Mouse (Mus musculus) thymus, postnatal 14 days (tissue): ENCODE results near the gene Mgat5b.
A peak's percentile ranks its signal among the peaks of the same experiment; 100 is the strongest.
"Not testable (repeated sequence)": the region's sequence is repeated elsewhere in the genome, so short reads cannot be mapped to it uniquely, and the experiment has no call there.

Source experiments
- DNase-seq: peaks from one replicate; pipeline ENCODE4 v3.0.0; 2021

Gene Mgat5b

DNA sequence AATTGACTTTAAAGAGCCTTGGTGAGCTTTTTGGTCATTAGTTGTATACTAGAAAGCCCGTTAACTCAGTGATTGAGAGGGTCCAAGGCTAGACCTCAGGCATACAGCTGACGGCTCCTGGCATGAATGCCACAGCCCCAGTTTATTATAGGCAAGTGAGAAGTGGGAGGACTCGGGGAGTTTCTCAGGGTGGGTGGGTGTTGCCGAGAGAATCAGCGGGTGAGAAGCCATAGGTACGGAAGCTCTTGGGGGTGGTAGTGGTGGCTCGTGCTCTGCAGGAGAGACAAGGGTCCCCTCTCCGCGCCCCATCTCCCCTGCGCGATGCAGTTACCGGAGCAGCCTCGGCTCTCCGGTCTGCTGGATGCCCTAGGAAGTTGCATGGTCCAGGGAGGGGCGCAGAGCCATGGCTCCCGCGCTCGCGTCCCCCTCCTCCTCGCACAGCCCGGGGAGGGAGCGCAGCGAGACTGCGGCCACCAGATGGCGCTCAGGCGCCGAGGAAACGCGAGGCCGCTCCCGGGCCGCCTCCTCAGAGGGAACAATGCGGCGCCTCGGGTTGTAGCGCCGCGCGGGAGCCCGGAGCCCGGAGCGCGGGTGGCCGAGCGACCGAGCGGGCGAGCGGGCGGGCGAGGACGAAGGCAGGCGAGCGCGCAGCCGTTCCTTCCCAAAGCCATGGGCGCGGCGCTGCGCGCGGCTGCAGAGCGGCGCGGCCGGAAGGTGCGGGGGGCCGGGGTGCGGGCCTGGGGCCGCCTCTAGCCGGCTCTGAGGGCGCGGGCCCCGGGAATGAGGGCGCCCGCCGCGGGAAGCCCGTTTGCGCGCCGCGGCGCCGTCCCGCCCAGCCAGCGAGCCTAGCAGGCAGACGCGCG lies at the start of gene Mgat5b:
Gene Mgat5b, plus strand, starts transcription at position 541 of the 863 bp plus-strand sequence.
- DNase-seq = peak; percentile 90

DNA sequence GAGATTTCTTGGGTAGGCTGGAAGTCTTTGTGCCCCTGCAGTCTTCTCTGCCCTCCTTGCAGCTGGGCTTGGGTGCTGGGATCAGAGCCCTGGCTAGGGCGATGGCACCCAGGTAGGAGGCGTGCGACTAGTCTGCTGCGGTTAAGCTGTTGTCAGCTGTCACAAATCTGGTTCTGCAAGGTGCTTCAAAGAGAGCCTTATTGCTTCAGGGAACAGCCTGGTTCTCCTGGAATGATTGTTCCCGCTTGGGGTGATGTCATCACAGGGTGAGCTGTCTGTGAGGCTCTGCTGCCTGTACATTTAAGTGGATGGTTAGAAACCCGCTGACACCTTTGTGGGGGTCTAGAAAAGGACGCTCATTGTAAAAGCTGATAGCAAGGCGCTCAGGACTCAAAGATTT lies 49.4 kb upstream of the Mgat5b start:
- no peak for DNase-seq

DNA sequence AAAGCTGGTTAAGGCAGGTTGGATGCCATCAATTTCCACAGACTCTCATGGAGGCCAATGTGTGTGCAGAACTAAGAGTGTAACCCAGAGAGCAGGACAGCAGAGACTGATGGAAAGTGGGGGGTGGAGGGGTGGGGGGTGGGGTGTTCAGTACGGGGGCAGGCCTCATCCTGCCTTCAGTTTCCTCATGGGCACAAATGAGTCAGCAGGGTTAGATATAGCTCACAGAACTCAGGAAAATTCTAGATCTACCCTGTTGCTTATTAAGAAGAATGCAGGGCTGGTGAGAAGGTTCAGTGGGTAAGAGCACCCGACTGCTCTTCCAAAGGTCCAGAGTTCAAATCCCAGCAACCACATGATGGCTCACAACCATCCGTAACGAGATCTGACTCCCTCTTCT lies 49.0 kb upstream of the Mgat5b start:
- no peak for DNase-seq

DNA sequence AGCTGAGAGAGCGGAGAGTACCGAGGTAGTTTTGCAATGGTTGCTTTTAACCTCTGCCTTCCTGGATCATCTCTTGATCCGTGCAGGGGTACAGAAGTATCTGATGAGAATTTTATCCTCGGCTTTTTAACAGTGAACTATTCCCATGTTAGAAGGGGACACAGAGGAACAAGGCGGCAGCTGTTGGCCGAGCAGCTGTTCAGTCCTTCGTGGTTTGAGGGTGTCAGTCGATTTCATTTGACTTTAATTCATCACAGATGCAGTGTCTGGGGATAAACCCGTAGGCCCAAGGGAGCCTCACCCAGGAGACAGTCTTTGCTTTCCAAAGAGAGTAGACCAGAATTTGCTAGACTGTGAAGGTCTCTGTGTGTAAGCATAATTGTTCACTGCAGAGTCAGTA lies 47.1 kb upstream of the Mgat5b start:
- DNase-seq = no peak

DNA sequence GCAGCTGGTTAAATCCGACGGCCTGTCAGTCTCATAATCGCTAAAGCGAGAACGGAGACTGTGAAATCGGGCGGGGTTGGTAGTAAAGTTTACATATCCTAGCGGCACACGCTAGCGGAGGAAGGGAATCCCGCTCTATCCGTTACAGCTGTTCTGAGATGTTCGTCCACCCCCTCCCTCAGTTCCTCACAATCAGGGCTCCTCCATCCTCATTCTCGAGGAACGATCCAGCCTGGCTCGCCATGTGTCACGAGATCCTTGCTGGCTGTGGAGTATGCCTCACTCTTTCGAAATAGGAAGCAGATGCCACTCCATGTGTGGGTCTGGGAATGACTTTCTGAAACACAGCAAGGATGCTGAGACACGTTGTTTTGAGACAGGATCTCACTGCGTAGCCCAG lies 44.7 kb upstream of the Mgat5b start:
- DNase-seq = no peak

DNA sequence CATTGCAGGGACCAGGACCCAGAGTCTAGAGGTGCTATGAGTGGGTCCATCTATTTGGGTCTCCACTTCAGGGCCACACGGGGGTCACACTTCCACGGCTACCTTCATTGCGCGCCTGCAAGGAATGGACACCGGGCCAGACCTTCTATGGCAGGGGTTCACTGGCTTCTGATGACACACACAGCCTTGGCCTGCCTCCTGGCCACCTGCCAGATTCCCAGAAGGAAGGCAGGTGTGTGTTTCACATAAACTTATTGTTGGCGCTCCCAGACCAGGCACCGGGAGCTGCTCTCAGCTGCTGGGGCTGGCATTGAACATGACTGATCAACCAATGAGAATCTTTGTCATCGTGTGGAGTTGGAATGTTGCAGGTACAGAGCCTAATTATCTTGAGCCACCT lies 40.2 kb upstream of the Mgat5b start:
- no peak for DNase-seq

DNA sequence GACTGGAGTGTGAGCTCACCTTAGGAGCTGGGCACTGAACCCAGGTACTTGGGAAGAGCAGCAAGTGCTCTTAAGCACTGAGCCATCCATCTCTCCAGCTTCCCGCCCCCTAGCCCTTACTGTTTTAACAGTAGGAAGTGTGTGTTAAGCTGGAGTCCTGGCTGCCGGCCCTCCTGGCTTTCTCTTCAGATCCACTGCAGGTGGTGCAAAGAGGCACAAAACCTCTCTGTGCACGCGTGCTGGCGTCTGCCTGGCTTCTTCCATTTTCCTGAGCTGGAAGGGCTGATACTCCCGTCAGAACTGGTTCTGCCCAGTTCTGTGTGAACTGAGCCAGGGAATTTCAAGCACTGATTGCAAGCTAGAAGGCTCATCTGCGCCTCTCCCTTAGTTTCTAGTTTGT lies 37.8 kb upstream of the Mgat5b start:
- no peak for DNase-seq

DNA sequence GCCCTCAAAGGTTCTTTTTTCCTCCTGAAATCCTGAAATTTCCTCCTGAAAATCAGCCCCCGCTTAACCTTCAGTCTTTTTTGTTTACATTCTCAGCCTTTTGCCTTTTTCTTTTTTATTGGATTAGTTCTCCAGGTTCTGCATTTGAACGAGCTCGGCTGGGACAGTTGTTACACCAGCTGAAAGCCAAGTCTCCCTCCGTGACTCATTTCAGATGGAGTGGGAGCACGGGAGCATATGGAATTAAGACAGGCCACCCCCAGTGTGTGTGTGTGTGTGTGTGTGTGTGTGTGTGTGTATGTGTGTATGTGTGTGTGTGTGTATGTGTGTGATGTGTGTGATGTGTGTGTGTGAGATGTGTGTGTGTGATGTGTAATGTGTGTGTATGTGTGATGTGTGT lies 37.2 kb upstream of the Mgat5b start:
- no peak for DNase-seq

DNA sequence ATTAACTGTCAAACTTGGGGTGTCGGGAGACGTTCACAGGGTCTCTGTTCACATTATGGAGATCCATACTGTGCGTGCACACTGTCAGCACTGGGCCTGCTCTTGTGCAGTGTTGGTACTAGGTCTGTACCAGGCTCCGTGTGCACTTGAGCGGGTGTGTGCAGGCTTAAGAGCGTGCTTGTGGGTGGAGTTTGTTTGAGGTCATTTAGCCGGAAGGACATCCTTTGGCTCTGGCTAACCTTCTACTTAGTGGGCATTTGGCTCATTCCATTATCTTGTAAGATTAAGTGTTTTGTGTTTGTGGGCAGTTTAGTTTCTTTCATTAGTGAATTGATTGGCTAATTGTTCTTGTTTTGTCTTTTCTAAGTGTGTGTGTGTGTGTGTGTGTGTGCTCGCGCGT lies 36.2 kb upstream of the Mgat5b start:
- DNase-seq = no peak

DNA sequence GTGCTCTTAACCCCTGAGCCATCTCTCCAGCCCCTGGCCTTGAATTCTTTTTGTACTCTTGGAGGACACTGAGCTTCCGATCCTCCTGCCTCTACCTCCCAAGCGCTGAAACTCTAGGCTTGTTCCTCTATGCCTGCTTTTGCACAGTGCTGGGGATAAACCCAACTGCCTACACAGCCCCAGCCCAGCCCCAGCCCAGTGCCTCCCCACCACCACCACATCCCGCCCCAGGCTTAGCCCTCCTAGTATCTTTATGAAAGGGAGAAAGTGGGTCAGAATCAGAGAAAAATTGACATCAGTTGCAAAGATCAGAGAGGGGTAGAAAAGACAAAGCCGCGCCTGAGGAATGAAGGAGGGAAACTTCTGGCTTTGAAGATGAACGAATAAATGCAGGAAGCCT lies 34.6 kb upstream of the Mgat5b start:
- peak; percentile 53 for DNase-seq

DNA sequence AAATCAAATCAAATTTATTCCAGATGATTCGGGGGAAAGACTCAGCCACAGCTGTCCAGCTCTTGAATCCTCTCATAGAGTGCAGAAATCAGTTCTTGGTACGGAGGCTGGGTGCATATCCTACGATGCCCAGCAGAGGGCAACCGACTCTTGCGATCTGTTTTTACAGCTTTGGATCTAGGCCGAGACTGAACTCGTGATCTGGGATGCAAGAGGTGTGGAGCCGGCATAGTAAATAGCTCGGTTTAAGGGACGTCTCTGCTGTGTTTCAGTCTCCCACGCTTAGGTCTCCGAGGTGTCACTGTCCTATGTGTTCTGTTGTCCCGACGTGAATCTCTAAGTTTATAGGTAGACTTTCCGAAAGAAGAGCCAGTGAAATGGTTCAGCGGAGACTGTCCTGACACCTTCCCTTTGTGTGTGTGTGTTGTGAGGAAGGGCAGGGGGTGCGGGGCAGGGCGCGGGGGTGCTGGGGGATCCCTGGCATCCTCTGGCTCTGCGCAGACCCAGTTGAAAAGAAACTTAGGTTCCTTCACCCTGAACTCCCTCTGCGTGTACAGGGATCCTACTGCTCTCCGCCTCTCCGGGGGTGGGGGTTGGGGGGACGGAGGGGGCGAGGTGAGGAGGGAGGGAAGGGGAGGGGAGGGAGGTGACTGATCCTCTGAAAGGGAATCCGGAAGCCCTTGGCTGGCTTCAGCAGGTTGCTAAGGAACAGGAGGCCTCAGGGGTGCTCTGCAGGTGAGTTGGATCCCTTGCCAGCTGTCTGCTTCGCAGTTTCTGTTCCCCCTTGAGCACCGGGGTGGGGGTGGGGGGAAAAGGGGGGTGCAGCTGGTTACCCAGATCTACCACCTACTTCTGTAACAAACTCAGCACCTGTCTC lies 33.1 kb upstream of the Mgat5b start:
- DNase-seq = peak; percentile 87

DNA sequence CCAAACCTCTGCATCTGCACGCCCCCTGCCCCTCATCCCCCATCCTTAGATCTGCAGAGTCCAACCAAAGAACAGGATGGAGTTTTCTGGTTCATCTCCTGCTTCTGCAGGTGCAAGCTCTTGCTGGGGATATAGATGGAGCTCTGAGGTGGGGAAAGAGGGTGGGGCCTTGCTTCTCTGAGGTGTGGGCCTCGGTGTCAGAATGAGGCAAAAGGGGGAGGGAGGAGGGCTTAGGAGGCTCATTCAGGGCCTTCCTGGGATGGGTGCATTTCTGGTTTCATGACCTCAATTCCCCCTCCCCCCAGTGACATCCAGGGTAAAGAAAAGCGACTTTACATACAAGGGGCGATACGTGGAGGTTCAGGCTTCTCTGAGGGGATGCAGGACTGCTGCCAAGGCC lies 31.5 kb upstream of the Mgat5b start:
- peak; percentile 73 for DNase-seq

DNA sequence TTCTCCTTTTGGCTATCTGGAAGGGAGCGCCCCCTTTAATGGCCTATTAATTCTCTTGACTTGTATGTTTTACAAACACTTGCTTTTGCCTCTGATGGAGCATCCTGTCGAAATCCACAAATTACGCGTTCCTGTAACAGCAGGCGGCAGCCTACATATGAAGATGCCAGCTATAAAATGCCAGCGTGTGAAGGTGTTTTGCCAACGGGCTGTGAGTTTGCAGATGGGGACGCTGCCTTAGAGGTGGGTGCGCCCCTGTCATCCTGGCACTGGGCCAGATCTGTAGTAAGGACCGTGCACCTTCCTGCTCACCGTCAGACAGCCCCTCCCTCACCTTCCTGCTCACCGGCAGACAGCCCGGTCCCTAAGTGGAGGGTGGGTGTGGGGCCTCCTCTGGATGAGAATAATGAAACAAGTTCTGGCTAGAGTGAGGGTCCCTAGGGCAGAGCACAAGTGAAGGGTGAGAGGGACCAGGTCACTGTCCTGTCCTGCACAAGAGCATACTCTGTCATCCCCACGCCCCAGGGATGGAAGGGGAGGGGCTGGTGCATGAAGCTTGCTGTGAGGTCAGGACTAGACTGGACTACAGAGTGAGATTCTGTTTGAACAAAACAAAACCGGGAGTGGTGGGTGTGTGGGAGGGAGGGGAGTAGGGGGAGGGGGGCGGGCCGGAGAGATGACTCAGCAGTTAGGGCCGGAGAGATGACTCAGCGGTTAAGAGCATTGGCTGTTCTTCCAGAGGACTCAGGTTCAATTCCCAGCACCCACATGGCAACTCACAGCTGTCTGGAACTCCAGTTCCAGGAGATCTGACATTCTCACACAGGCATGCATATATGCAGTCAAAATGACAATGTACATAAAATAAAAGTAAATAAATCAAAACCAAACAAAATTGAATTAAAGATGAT lies 24.9 kb upstream of the Mgat5b start:
- DNase-seq = no peak

DNA sequence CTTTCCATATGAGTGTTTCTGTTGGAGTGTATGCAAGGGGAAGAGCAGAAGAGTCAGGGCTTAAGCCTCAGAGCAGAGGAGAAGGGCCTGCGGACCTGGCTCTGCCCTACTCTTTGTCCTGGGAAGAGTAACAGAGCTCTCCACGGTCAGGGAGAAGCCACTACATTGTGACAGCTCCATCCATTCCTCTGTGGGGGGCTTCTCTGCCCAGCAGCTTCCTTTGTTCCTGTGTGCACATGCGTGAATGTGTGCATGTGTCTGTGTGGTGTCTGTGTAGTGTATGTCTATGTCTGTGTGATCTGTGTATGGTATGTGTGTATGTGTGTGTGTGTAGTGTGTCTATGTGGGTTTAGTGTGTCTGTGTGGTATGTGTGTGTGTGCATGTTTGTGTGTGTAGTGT lies 23.3 kb upstream of the Mgat5b start:
- no peak for DNase-seq

DNA sequence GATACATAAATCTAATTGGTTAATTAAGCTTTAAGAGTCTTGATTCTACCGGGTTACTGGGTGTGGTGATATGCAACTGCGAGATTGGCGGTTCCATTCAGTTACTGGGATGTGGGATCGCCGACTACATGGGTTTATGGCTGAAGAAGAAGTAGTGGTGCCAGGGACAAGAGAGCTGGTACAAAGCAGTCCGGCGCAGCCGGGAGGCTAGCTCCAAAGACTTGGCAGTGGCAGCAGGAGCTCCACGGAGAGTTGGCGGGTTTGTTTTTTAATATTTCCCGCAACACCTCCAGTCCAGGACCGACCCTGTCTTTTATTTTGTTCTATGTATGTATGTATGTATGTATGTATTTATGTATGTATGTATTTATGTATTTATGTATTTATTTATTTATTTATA lies 19.4 kb upstream of the Mgat5b start:
- DNase-seq = no peak

DNA sequence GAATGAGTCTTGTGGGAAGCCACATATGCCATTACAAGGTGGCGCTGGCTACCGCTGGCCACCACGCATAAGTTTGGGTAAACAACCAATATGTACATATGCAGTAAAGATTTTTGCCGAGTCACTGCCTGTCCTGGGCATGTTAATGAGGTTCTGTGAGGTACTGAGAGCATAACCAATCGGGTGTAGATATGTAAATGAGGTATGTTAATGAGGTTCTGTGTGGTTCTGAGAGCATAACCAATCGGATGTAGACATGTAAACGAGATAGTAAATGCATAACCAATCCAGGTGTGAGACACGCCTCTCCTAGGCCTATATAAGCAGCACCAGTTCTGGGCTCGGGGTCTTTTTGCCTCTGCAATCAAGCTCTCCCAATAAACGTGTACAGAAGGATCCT lies 16.1 kb upstream of the Mgat5b start:
- DNase-seq = not testable (repeated sequence)

DNA sequence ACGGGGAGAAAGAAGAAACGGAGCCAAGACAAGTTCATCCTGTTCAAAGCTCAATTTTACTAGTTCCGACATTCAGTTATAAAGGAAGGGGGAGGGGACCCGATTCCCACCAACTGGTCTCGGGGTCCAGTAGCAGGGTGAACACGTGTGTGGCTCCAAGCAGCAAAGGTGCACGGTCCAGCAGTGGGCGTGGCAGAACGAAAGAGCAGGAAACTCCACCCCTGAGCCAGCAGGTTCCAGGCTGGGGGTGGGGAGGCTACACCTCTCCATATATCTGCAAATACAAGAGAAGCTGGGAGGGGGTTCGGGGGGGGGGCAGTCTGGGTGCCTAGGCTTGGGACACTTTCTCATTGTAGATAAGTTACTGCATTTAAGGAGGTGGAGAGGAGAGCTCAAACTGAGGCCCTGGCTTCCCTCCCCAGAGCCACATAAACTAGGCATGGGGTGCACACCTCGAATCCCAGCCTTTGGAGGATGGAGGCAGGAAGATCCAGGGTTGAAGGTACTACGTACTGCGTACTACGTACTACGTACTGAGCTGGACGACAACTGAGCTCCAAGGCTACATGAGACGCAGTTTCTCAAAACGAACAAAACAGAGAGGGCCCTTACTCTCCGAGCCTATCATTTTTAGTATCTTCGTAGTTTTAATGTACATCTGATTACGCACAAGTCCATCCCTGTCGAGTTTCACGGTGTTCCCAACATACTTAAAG lies 12.8 kb upstream of the Mgat5b start:
- DNase-seq = no peak

DNA sequence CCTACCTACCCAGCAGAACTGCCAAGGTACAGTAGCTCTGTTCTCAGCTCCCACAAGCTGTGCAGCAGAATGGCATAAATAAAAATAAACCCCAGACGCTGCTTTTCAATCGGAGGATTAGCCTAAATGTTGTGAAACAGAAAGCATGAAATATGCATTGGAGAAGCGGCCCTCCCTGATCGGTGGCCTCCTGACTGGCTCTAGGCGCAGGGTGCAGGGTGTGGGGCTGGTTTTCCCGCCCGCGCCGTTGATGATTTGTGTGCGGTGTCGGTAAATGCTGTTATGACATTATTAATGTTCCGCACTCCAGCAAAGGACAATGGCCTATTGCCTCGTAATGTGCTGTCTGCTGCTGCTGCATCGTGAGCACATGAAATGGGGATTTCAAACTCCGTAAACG lies 5.1 kb upstream of the Mgat5b start:
- no peak for DNase-seq

DNA sequence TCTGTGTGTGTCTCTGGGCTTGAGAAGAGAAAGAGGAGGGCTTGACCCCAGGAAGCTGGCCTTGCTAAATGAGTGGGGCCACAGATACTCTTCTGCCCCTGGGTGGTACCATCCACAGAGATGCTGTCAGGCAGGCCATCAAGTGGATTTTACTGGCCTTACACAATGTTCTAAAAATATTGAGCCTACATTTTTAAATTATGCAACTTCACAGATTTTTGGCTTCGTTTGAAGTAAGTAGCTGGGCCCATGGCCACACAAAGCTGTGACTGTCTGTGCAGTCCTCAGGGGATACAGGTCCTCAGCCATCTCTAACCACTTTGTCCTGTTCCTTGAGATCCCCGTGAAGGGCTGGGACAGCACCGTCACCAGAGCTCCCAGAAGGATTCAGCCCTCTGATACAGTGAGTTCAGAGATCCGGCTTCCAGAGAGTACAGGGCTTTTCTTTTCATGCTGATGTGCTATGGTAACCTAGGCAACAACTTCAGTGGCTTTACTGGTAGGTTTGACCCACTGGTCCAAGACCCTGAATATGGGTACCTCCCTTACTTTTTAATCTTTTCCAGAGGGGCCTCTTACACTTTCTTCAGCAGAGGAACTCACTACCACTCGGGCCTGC lies 4.3 kb upstream of the Mgat5b start:
- DNase-seq = no peak

DNA sequence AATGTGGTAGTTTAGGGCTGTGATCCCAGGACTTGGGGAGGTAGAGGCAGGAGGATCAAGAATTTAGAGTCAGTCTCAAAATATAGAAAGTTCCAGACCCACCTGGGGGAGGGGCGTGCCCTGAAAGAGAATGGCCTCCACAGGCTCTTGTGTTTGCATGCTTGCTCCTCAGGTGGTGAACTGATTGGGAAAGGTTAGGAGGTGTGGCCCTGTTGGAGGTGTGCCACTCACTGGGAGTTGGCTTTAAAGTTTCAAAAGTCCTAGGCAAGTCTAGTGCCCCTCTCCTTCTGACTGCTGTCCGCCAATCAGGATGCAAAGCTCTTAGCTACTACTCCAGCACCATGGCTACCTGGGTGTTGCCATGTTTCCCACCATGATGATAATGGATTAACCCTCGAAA lies 3.4 kb upstream of the Mgat5b start:
- no peak for DNase-seq

DNA sequence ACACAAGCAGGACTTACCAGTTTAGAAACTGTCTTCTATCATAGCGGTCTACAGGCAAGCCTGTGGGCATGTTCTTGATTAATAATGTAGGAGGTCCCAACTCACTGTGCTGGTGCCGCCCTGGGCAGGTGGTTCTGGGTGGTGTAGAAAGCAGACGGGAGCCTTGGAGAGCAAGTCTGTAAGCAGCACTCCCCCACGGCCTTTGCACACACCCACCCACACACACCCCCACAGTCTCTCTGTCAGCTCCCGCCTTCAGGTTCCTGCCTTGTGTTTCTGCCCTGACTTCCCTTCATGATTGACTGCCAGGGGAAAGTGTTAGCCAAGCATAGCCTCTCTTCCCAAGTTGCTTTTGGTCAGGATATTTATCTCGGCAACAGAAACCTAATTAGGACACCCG lies 1.3 kb upstream of the Mgat5b start:
- no peak for DNase-seq
